Mouse (Mus musculus) hindbrain, embryonic 13.5 days (tissue): ENCODE results near the gene Egf. TPM values are rescaled to one million over a fixed set of nuclear protein-coding genes. Genes with fewer than 3 reads are reported as not detected.

Experiments
- ATAC-seq: fragments of 200-750 bp; cut with Nextera tagmentation; 2 replicates; pipeline ENCODE4 v1.8.0; 2017; ENCODE audit warnings: moderate TSS enrichment; ENCODE audit not compliant: low FRiP score
- H3K27ac ChIP-seq: fragments of 300-500 bp; sonication (generic); 2 replicates; pipeline ENCODE4 v1.5.1; 2015; ENCODE audit warnings: inconsistent platforms, mild to moderate bottlenecking, moderate library complexity
- H3K27me3 ChIP-seq: fragments of 300-500 bp; sonication (generic); 2 replicates; pipeline ENCODE4 v1.6.1; 2015; ENCODE audit warnings: mild to moderate bottlenecking, inconsistent platforms
- H3K36me3 ChIP-seq: fragments of 300-500 bp; sonication (generic); 2 replicates; pipeline ENCODE4 v1.6.1; 2015; ENCODE audit warnings: mild to moderate bottlenecking, inconsistent platforms
- H3K4me1 ChIP-seq: fragments of 300-500 bp; sonication (generic); replicated peaks from 2 replicates; pipeline ENCODE4 v1.6.1; 2015; ENCODE audit warnings: inconsistent platforms
- H3K4me2 ChIP-seq: fragments of 300-500 bp; sonication (generic); 2 replicates; pipeline ENCODE4 v1.6.1; 2015; ENCODE audit warnings: inconsistent platforms, mild to moderate bottlenecking, moderate library complexity
- H3K4me3 ChIP-seq: fragments of 300-500 bp; sonication (generic); 2 replicates; pipeline ENCODE4 v1.5.1; 2015; ENCODE audit warnings: mild to moderate bottlenecking, inconsistent platforms
- H3K9ac ChIP-seq: fragments of 300-500 bp; sonication (generic); 2 replicates; pipeline ENCODE4 v1.6.1; 2015; ENCODE audit warnings: mild to moderate bottlenecking, inconsistent platforms
- H3K9me3 ChIP-seq: fragments of 300-500 bp; sonication (generic); 2 replicates; pipeline ENCODE4 v1.6.1; 2016; ENCODE audit warnings: inconsistent platforms
- WGBS: fragments of 180-500 bp; shearing (Covaris S2); methylation state at CpG from one replicate; pipeline ENCODE4 v1.1.7; 2015; 5-methylcytosine and 5-hydroxymethylcytosine counted together
- polyA plus RNA-seq: library from polyadenylated mRNA; unstranded; fragments of >200 nt; fragmentation: Nextera tagmentation; extraction: Ambion mirVana; gene quantifications from 2 replicates; pipeline ENCODE4 v1.2.1, GENCODE M21; 2015

Gene Egf
- polyA plus RNA-seq, 1 experiment from 2014 or later = 2.7 TPM

GRCm38 (mm10) chr3:129647312-129647711 is 107.8 kb downstream of the Egf start:
- 65% methylated on average over 10 of the region's 10 CpGs for WGBS
- Histone ChIP-seq H3K9me3 (no peaks in the 10 kb centered on the region), H3K36me3 (no peaks in the 10 kb centered on the region), H3K4me2 (no peak overlapping the region), H3K4me1 (peaks cover 15% of the 10 kb centered on the region), H3K9ac (no peak overlapping the region), H3K4me3 (no peak overlapping the region), H3K27me3 (no peaks in the 10 kb centered on the region), H3K27ac (0 out of 2 replicates have a peak overlapping the region, but pooled peaks have one; percentile 44)
- ATAC-seq = peak; percentile 67

GRCm38 (mm10) chr3:129646781-129647180 is 108.3 kb downstream of the Egf start:
- Histone ChIP-seq H3K27ac (no peak overlapping the region), H3K9ac (no peak overlapping the region), H3K4me3 (no peak overlapping the region), H3K36me3 (no peaks in the 10 kb centered on the region), H3K27me3 (no peaks in the 10 kb centered on the region), H3K9me3 (no peaks in the 10 kb centered on the region), H3K4me2 (no peak overlapping the region), H3K4me1 (peaks cover 15% of the 10 kb centered on the region)
- WGBS = 79% methylated on average over 5 of the region's 5 CpGs
- peak; percentile 33; the same call in 1 of the 2 replicates for ATAC-seq

GRCm38 (mm10) chr3:129645409-129645808 is 109.7 kb downstream of the Egf start:
- Histone ChIP-seq H3K4me3 (no peak overlapping the region), H3K27ac (no peak overlapping the region), H3K4me2 (no peak overlapping the region), H3K4me1 (peaks cover 22% of the 10 kb centered on the region), H3K27me3 (no peaks in the 10 kb centered on the region), H3K9ac (no peak overlapping the region), H3K36me3 (no peaks in the 10 kb centered on the region), H3K9me3 (no peaks in the 10 kb centered on the region)
- 61% methylated on average over 3 of the region's 3 CpGs for WGBS
- no peak for ATAC-seq

GRCm38 (mm10) chr3:129641621-129642020 is 113.5 kb downstream of the Egf start:
- Histone ChIP-seq H3K9ac (no peak overlapping the region), H3K4me3 (no peak overlapping the region), H3K4me2 (no peak overlapping the region), H3K4me1 (peaks cover 22% of the 10 kb centered on the region), H3K27ac (no peak overlapping the region), H3K36me3 (no peaks in the 10 kb centered on the region), H3K9me3 (no peaks in the 10 kb centered on the region), H3K27me3 (no peaks in the 10 kb centered on the region)
- WGBS = 90% methylated on average over 7 of the region's 7 CpGs
- no peak for ATAC-seq

GRCm38 (mm10) chr3:129640211-129641000 is 114.7 kb downstream of the Egf start:
- WGBS = 47% methylated on average over 10 of the region's 10 CpGs
- peak; percentile 84 for ATAC-seq
- no peaks in the 10 kb centered on the region for H3K27me3 ChIP-seq

GRCm38 (mm10) chr3:129639701-129640100 is 115.4 kb downstream of the Egf start:
- no peak overlapping the region for H3K9ac ChIP-seq
- no peak for ATAC-seq
- WGBS = 68% methylated on average over 5 of the region's 5 CpGs

More at GRCm38 (mm10) chr3:129640211-129641000, 114.7 kb downstream of the Egf start:
- Histone ChIP-seq H3K4me1 (peaks cover 17% of the 10 kb centered on the region), H3K4me3 (no peak overlapping the region), H3K4me2 (no peak overlapping the region), H3K9me3 (no peaks in the 10 kb centered on the region), H3K9ac (no peak overlapping the region), H3K36me3 (no peaks in the 10 kb centered on the region), H3K27ac (peak overlapping the region; percentile 63)

GRCm38 (mm10) chr3:129637446-129637845 is 117.7 kb downstream of the Egf start:
- Histone ChIP-seq H3K4me2 (no peak overlapping the region), H3K36me3 (peaks cover 8% of the 10 kb centered on the region), H3K4me1 (peaks cover 17% of the 10 kb centered on the region), H3K9ac (no peak overlapping the region), H3K4me3 (no peak overlapping the region), H3K27ac (no peak overlapping the region), H3K9me3 (no peaks in the 10 kb centered on the region), H3K27me3 (no peaks in the 10 kb centered on the region)
- WGBS = 94% methylated on average over 6 of the region's 6 CpGs
- ATAC-seq = no peak

More at GRCm38 (mm10) chr3:129639701-129640100, 115.4 kb downstream of the Egf start:
- no peaks in the 10 kb centered on the region for H3K9me3 ChIP-seq
- H3K4me1 ChIP-seq = peaks cover 17% of the 10 kb centered on the region
- H3K36me3 ChIP-seq = no peaks in the 10 kb centered on the region
- no peak overlapping the region for H3K4me3 ChIP-seq
- H3K27me3 ChIP-seq = no peaks in the 10 kb centered on the region
- peak overlapping the region; percentile 44 for H3K27ac ChIP-seq
- no peak overlapping the region for H3K4me2 ChIP-seq

- WGBS = 87% methylated on average over 11 of the region's 11 CpGs
- Histone ChIP-seq H3K9me3 (no peaks in the 10 kb centered on the region), H3K4me3 (no peak overlapping the region), H3K9ac (no peak overlapping the region), H3K36me3 (peaks cover 19% of the 10 kb centered on the region), H3K27ac (no peak overlapping the region), H3K27me3 (no peaks in the 10 kb centered on the region), H3K4me1 (no peaks in the 10 kb centered on the region), H3K4me2 (no peak overlapping the region)
- ATAC-seq = peak; percentile 72; the same call in 1 of the 2 replicates
Measured at GRCm38 (mm10) chr3:129634260-129634901, 120.7 kb downstream of the Egf start.

- H3K4me2 ChIP-seq = no peak overlapping the region
- H3K9ac ChIP-seq = no peak overlapping the region
- H3K4me3 ChIP-seq = no peak overlapping the region
- H3K9me3 ChIP-seq = no peaks in the 10 kb centered on the region
- H3K4me1 ChIP-seq = no peaks in the 10 kb centered on the region
- H3K27ac ChIP-seq = no peak overlapping the region
- 77% methylated on average over 8 of the region's 8 CpGs for WGBS
- no peaks in the 10 kb centered on the region for H3K27me3 ChIP-seq
- H3K36me3 ChIP-seq = peaks cover 26% of the 10 kb centered on the region
- no peak for ATAC-seq
Measured at GRCm38 (mm10) chr3:129633518-129633917, 121.6 kb downstream of the Egf start.

GRCm38 (mm10) chr3:129631857-129632256 is 123.3 kb downstream of the Egf start:
- no peak overlapping the region for H3K4me3 ChIP-seq
- H3K4me1 ChIP-seq = no peaks in the 10 kb centered on the region
- no peak overlapping the region for H3K9ac ChIP-seq
- 92% methylated on average over 5 of the region's 5 CpGs for WGBS
- no peaks in the 10 kb centered on the region for H3K9me3 ChIP-seq
- peaks cover 28% of the 10 kb centered on the region for H3K36me3 ChIP-seq
- H3K27ac ChIP-seq = no peak overlapping the region
- ATAC-seq = no peak
- no peaks in the 10 kb centered on the region for H3K27me3 ChIP-seq
- no peak overlapping the region for H3K4me2 ChIP-seq

- Histone ChIP-seq H3K4me1 (no peaks in the 10 kb centered on the region), H3K4me3 (no peak overlapping the region), H3K9ac (no peak overlapping the region), H3K36me3 (peaks cover 28% of the 10 kb centered on the region), H3K9me3 (no peaks in the 10 kb centered on the region), H3K27me3 (no peaks in the 10 kb centered on the region), H3K4me2 (no peak overlapping the region), H3K27ac (no peak overlapping the region)
- no peak for ATAC-seq
- WGBS = 83% methylated on average over 1 of the region's 1 CpGs
Measured at GRCm38 (mm10) chr3:129631018-129631417, 124.1 kb downstream of the Egf start.
